Mouse (Mus musculus): ENCODE data around the gene Igfn1. TPM values are rescaled to one million over a fixed set of nuclear protein-coding genes. Genes with fewer than 3 reads are reported as not detected.

Gene Igfn1
- 0.14 and 0.20 TPM in 2 replicates for polyA plus RNA-seq (2015; fragmentation: Nextera tagmentation; extraction: Ambion mirVana)

GRCm38 (mm10) chr1:136006292-136006748 lies at the start of gene Igfn1:
Igfn1 (minus strand) TSS chr1:136006342.

GRCm38 (mm10) chr1:136052547-136052946 lies 46.4 kb upstream of the Igfn1 start, which contains the start of gene Cacna1s:
Cacna1s (plus strand) TSS chr1:136052750.

GRCm38 (mm10) chr1:136050312-136051012 lies 44.3 kb upstream of the Igfn1 start, which contains the start of gene Ascl5:
Ascl5 (plus strand) TSS chr1:136050804.

GRCm38 (mm10) chr1:136007211-136008158 lies 1.3 kb upstream of the Igfn1 start, which contains the start of gene Tmem9:
Tmem9 (plus strand) TSS chr1:136008150.

GRCm38 (mm10) chr1:135918644-135919407 lies 87.3 kb downstream of the Igfn1 start, which contains the start of gene Pkp1:
Pkp1 (minus strand) TSS chr1:135919207.

Other genes starting within 250 kb of the Igfn1 start
- gene Phlda3, start 240.2 kb downstream of the Igfn1 start, polyA plus RNA-seq (2015; fragmentation: Nextera tagmentation; extraction: Ambion mirVana) = 72.6 and 96.0 TPM in 2 replicates
- gene Tnni1, start 226.9 kb downstream of the Igfn1 start, polyA plus RNA-seq (2015; fragmentation: Nextera tagmentation; extraction: Ambion mirVana) = 8.0 and 9.8 TPM in 2 replicates
- gene Lad1, start 187.7 kb downstream of the Igfn1 start, polyA plus RNA-seq (2015; fragmentation: Nextera tagmentation; extraction: Ambion mirVana) = 1.8 and 2.1 TPM in 2 replicates
- 6.5 and 20.7 TPM in 2 replicates for gene Tnnt2, start 170.0 kb downstream of the Igfn1 start, polyA plus RNA-seq (2015; fragmentation: Nextera tagmentation; extraction: Ambion mirVana)
- 0.08 and 0.13 TPM in 2 replicates for gene Pkp1, start 87.1 kb downstream of the Igfn1 start, polyA plus RNA-seq (2015; fragmentation: Nextera tagmentation; extraction: Ambion mirVana)
- gene Tmem9, start 1.8 kb upstream of the Igfn1 start, polyA plus RNA-seq (2015; fragmentation: Nextera tagmentation; extraction: Ambion mirVana) = 178 and 195 TPM in 2 replicates
- not detected in 2 replicates for gene Ascl5, start 44.5 kb upstream of the Igfn1 start, polyA plus RNA-seq (2015; fragmentation: Nextera tagmentation; extraction: Ambion mirVana)
- gene Cacna1s, start 46.4 kb upstream of the Igfn1 start, polyA plus RNA-seq (2015; fragmentation: Nextera tagmentation; extraction: Ambion mirVana) = 0.09 and 1.3 TPM in 2 replicates
- gene Kif21b, start 125.0 kb upstream of the Igfn1 start, polyA plus RNA-seq (2015; fragmentation: Nextera tagmentation; extraction: Ambion mirVana) = 0.54 and 0.90 TPM in 2 replicates
- gene Mroh3, start 206.5 kb upstream of the Igfn1 start, polyA plus RNA-seq (2015; fragmentation: Nextera tagmentation; extraction: Ambion mirVana) = not detected in 2 replicates
- gene Inava, start 227.9 kb upstream of the Igfn1 start, polyA plus RNA-seq (2015; fragmentation: Nextera tagmentation; extraction: Ambion mirVana) = 0.11 and 0.76 TPM in 2 replicates